Mouse (Mus musculus): ENCODE results near the gene Sit1.
A peak's percentile ranks its signal among the peaks of the same experiment; 100 is the strongest.
"Not testable (repeated sequence)": the region's sequence is repeated elsewhere in the genome, so short reads cannot be mapped to it uniquely, and the experiment has no call there.

Gene Sit1

GRCm38 (mm10) chr4:43499407-43500333 is 16.1 kb upstream of the Sit1 start, which contains the start of gene Arhgef39:
TSS of gene Arhgef39 (minus strand) at chr4:43499695.
- peak; percentile 68 to 74 for DNase-seq (ENCODE audit: low spot score in 2 of 2)

- no peak for DNase-seq (ENCODE audit: low spot score in 2 of 2)
These were observed 15.4 kb upstream of the Sit1 start for GRCm38 (mm10) chr4:43498983-43499382.

GRCm38 (mm10) chr4:43497946-43498345 is 14.4 kb upstream of the Sit1 start:
- no peak for DNase-seq (ENCODE audit: low spot score in 2 of 2)

GRCm38 (mm10) chr4:43497405-43497804 is 13.9 kb upstream of the Sit1 start:
- no peak for DNase-seq (ENCODE audit: low spot score in 2 of 2)

GRCm38 (mm10) chr4:43496587-43496986 is 13.1 kb upstream of the Sit1 start:
- no peak for DNase-seq (ENCODE audit: low spot score in 2 of 2)

GRCm38 (mm10) chr4:43493846-43494240 is 10.3 kb upstream of the Sit1 start:
- no peak for DNase-seq (ENCODE audit: low spot score in 2 of 2)

- peak; percentile 97 for DNase-seq (ENCODE audit: low spot score in 2 of 2)
These were observed 9.8 kb upstream of the Sit1 start for GRCm38 (mm10) chr4:43493186-43493845.

GRCm38 (mm10) chr4:43492821-43493185 is 9.3 kb upstream of the Sit1 start, which contains the start of gene Ccdc107:
TSS of gene Ccdc107 (plus strand) at chr4:43492900.
- DNase-seq (ENCODE audit: low spot score in 2 of 2) = peak; percentile 93 to 95

- no peak for DNase-seq (ENCODE audit: low spot score in 2 of 2)
These were observed 8.7 kb upstream of the Sit1 start for GRCm38 (mm10) chr4:43492101-43492820.

- DNase-seq (ENCODE audit: low spot score in 2 of 2) = no peak
These were observed 7.3 kb upstream of the Sit1 start for GRCm38 (mm10) chr4:43490801-43491200.

GRCm38 (mm10) chr4:43489611-43490010 is 6.1 kb upstream of the Sit1 start:
- DNase-seq (ENCODE audit: low spot score in 2 of 2) = no peak

- not testable (repeated sequence) for DNase-seq (ENCODE audit: low spot score in 2 of 2)
These were observed 2.1 kb upstream of the Sit1 start for GRCm38 (mm10) chr4:43485666-43486065.

- no peak for DNase-seq (ENCODE audit: low spot score in 2 of 2)
These were observed 943 bp downstream of the Sit1 start for GRCm38 (mm10) chr4:43482591-43482990.

GRCm38 (mm10) chr4:43481894-43482456 is 1.6 kb downstream of the Sit1 start:
- no peak for DNase-seq (ENCODE audit: low spot score in 2 of 2)

- DNase-seq (ENCODE audit: low spot score in 2 of 2) = no peak
These were observed 2.5 kb downstream of the Sit1 start for GRCm38 (mm10) chr4:43480985-43481384.

- no peak for DNase-seq (ENCODE audit: low spot score in 2 of 2)
These were observed 4.4 kb downstream of the Sit1 start for GRCm38 (mm10) chr4:43478906-43479832.

GRCm38 (mm10) chr4:43478534-43478858 is 5.0 kb downstream of the Sit1 start:
- no peak for DNase-seq (ENCODE audit: low spot score in 2 of 2)

- peak; percentile 81 to 88 for DNase-seq (ENCODE audit: low spot score in 2 of 2)
These were observed 5.5 kb downstream of the Sit1 start for GRCm38 (mm10) chr4:43477857-43478533.

GRCm38 (mm10) chr4:43476604-43477003 is 6.9 kb downstream of the Sit1 start:
- DNase-seq (ENCODE audit: low spot score in 2 of 2) = no peak

GRCm38 (mm10) chr4:43473636-43474035 is 9.9 kb downstream of the Sit1 start:
- no peak for DNase-seq (ENCODE audit: low spot score in 2 of 2)

Data from frontal cortex, postnatal 36 days (tissue).